Mouse (Mus musculus) left cerebral cortex, adult 8-10 months (tissue): ENCODE data around the gene Cpsf3. TPM values are rescaled to one million over a fixed set of nuclear protein-coding genes. Genes with fewer than 3 reads are reported as not detected.

Experiments
- DNase-seq, 2 experiments: peaks; one replicate each; pipeline ENCODE4 v3.0.0; 2022; ENCODE audit warnings: low spot score in 2 of 2
- total RNA-seq, 4 experiments: library from RNA; stranded (reverse); gene quantifications; 2 replicates each; pipeline ENCODE4 v1.2.4; 2022

The Cpsf3 gene
- total RNA-seq: 10 to 100 TPM; 52.8 to 65.1 (median 60.1) TPM

GRCm38 (mm10) chr12:21284761-21285441 is at the start of gene Cpsf3:
Gene Cpsf3, plus strand, starts transcription at chr12:21285391.
- DNase-seq: no peak

- DNase-seq: no peak
Measured at GRCm38 (mm10) chr12:21241965-21242364, 43.2 kb upstream of the Cpsf3 start.

GRCm38 (mm10) chr12:21244375-21244960 is 40.7 kb upstream of the Cpsf3 start:
- DNase-seq: no peak

- no peak for DNase-seq
Measured at GRCm38 (mm10) chr12:21247711-21248392, 37.3 kb upstream of the Cpsf3 start.

GRCm38 (mm10) chr12:21260494-21261256 is 24.5 kb upstream of the Cpsf3 start:
- no peak for DNase-seq

GRCm38 (mm10) chr12:21261521-21261920 is 23.7 kb upstream of the Cpsf3 start:
- DNase-seq: no peak

GRCm38 (mm10) chr12:21263256-21263655 is 21.9 kb upstream of the Cpsf3 start:
- DNase-seq: no peak

- no peak for DNase-seq
Measured at GRCm38 (mm10) chr12:21264241-21264640, 20.9 kb upstream of the Cpsf3 start.

GRCm38 (mm10) chr12:21264970-21265369 is 20.2 kb upstream of the Cpsf3 start:
- DNase-seq: no peak

- DNase-seq: no peak
Measured at GRCm38 (mm10) chr12:21265501-21265900, 19.7 kb upstream of the Cpsf3 start.

GRCm38 (mm10) chr12:21265946-21266783 is 19.0 kb upstream of the Cpsf3 start:
- peak; percentile 49 to 62 for DNase-seq

- no peak for DNase-seq
Measured at GRCm38 (mm10) chr12:21266784-21267098, 18.4 kb upstream of the Cpsf3 start.

- DNase-seq: no peak
Measured at GRCm38 (mm10) chr12:21268083-21268616, 17.0 kb upstream of the Cpsf3 start.

GRCm38 (mm10) chr12:21274446-21274845 is 10.7 kb upstream of the Cpsf3 start:
- DNase-seq: no peak

- no peak for DNase-seq
Measured at GRCm38 (mm10) chr12:21277352-21277864, 7.8 kb upstream of the Cpsf3 start.

GRCm38 (mm10) chr12:21285508-21286242 is 484 bp downstream of the Cpsf3 start:
- DNase-seq: no peak

- DNase-seq: peak; percentile 97
Measured at GRCm38 (mm10) chr12:21286243-21286622, 1.0 kb downstream of the Cpsf3 start, which contains the start of gene Itgb1bp1. Gene Itgb1bp1, minus strand, starts transcription at chr12:21286284.

- DNase-seq: no peak
Measured at GRCm38 (mm10) chr12:21286712-21287650, 1.8 kb downstream of the Cpsf3 start.
